Mouse (Mus musculus) central nervous system, embryonic 18 days (tissue): ENCODE measurements around the gene Olfr641. TPM values are rescaled to one million over a fixed set of nuclear protein-coding genes. Genes with fewer than 3 reads are reported as not detected.

Source experiments
- polyA plus RNA-seq: library from polyadenylated mRNA; depleted of rRNA; stranded (reverse); fragments of >200 nt; gene quantifications from 2 replicates; pipeline ENCODE4 v1.2.3, GENCODE M21; 2012; rRNA removed

Olfr641 gene
- not detected in 2 replicates for polyA plus RNA-seq

DNA sequence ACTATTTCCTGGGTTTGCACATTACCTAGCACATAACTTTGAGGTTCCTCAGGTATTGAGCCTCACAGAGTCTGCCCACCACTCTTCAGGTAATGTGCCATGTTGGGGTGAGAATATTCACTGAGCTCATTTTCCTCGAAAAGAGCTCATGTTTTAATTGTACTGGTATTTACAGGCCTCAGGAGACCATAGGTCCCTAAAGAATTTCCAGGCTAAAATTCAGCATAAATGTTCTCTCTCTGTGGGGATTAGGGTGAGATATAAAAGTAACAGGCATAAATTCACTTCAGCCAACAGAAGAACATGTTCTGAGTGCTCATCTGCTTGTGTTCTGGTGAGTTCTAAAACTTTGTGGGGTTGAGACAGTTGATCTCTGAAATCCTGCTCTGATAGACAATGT, at the start of gene Olfr641:
Gene Olfr641, plus strand, starts transcription at position 301 of the 400 bp plus-strand sequence.

DNA sequence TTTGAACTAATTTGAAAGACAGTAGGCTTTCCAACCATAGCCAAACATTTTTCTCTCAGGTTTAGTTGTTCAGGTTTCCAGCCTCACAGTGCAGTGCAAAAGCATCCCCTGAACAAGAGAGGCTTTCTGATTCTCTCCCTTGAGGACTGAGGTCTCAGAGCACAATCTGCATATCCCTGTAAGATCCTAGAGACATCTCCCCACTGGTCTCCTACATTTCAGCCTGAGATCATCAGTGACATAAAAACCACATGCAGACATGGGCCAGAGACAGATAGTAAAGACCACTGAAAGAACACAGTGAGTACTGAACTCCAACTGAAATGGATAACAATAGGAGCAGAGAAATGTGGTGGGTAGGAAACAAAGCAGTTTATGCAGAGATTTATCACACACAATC, 36.8 kb upstream of the Olfr641 start, which contains the start of gene Olfr638:
Gene Olfr638, plus strand, starts transcription at position 301 of the 400 bp plus-strand sequence.

DNA sequence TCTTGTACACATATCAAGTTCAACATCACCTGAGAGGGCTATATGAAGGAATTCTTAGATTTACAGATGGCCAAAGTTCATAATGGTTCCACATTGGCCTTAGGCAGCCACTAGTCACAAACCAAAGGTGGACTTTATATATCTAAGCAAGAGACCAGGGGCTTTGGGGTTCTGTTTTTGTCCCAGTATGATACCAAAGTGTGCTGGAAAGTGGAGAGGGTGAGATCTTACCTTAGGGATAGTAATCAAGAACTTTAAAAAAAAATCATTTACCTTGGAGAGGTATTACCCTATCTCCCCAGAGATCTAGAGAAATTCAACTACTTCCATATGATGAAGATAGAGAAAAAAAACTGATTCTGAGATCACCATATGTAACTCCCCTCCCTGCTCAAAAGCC, 18.0 kb upstream of the Olfr641 start, which contains the start of gene Olfr639:
Gene Olfr639, minus strand, starts transcription at position 101 of the 400 bp plus-strand sequence.

DNA sequence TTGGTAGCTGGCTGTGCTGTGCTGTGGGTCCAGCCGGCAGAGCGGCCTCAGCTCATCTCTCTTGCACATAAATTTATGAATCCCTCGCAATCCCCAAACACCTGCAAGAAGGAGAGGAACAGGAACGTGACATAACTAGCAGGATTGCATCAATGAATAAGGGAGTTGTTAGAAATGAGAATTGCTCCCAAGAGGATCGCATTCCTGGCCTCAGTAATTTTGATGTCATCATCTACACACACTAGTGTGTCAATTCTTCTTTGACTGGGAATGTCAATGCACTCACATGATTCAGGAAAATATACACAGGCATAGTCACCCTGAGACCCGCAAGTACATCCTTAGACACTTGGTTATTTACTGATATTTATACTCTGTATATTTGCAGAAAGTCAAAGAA, 9.8 kb upstream of the Olfr641 start, which contains the start of gene Olfr640:
Gene Olfr640, minus strand, starts transcription at position 101 of the 400 bp plus-strand sequence.

DNA sequence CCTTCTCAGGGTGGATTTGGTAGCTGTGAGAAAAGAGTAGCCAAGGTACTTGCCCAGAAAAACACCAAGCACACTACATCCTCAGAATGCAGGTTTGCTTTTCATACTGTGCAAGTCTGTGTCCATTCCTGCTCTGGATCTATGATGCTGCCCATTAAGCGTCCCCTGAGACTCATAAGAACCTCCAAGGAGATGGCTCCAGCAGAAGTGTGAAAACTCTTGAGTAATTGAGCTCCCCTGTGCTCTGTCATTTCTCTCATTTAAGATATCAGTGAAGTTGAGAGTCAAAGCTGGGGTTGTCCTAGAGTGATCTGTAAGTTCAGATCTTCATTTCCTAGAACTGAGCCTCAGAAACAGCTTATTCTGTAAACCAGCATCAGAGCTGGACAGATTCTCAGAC, 17.3 kb downstream of the Olfr641 start, which contains the start of gene Olfr642:
Gene Olfr642, minus strand, starts transcription at position 101 of the 400 bp plus-strand sequence.

DNA sequence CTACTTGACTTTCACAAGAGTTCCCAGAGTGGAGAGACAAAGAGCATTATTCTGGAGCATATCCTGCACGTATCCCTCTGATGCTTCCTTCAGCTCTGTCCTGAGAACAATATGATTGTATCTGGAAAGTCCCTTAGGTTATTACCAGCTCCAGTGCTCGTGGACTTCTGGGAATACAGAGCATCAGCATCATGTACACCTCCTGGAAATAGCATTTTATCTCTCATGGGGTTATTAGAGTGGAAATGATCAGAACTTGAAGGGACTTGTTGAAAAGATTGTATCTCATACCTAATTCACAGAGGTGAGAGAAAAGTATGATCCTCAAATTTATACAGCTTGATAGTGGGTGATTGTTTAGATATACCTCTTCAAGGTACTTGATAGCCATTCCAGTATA, 26.1 kb downstream of the Olfr641 start, which contains the start of gene 4930516K23Rik:
Gene 4930516K23Rik, minus strand, starts transcription at position 101 of the 400 bp plus-strand sequence.

DNA sequence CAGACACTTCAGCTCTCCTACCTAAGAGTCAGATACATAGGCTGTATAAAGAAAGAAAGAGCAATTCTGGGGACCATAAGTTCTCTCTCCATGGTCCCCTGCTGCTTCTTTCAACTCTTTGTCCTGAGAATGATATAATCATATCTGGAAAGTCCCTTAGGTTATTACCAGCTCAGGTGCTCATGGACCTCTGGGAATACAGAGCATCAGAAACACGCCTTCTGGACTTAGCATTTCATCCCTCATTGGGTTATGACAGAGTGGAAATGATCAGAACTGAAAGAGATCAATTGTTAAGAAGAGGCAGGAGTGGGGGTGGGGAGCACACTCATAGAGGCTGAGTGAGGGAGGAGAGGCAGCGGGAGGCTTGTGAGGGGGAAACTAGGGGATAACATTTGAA, 36.5 kb downstream of the Olfr641 start, which contains the start of gene Olfr644:
Gene Olfr644, minus strand, starts transcription at position 101 of the 400 bp plus-strand sequence.

DNA sequence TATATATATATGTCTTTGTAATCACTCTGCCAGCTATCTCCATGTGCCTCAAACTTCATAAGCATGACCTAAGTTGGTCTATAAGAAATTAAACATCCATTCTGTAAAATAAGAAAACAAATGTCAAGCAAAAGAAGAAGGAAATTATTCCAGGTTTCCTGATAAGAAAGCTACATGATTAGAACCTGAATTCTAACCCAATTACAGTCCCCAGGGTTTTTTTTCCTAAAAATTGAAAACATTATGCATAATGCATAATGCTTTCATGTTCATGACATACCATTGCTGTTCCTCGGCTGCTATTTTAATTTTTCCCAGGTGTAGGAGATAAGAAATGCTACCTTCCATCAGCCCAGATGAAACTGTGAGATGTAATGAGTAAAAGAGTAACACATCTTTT, 50.1 kb downstream of the Olfr641 start, which contains the start of gene Olfr645:
Gene Olfr645, minus strand, starts transcription at position 101 of the 400 bp plus-strand sequence.

Other genes with a start within 250 kb of the Olfr641 start
- gene Olfr67, start 243.6 kb upstream of the Olfr641 start, polyA plus RNA-seq = not detected in 2 replicates
- 211 and 248 TPM in 2 replicates for gene Hbb-bt, start 221.4 kb upstream of the Olfr641 start, polyA plus RNA-seq
- gene Hbb-bs, start 207.3 kb upstream of the Olfr641 start, polyA plus RNA-seq = 1,468 and 1,656 TPM in 2 replicates
- gene Hbb-bh2, start 194.9 kb upstream of the Olfr641 start, polyA plus RNA-seq = not detected in 2 replicates
- gene Hbb-bh1, start 192.3 kb upstream of the Olfr641 start, polyA plus RNA-seq = not detected in 2 replicates
- 1.0 and 1.8 TPM in 2 replicates for gene Hbb-y, start 182.2 kb upstream of the Olfr641 start, polyA plus RNA-seq
- gene Olfr66, start 149.2 kb upstream of the Olfr641 start, polyA plus RNA-seq = not detected in 2 replicates
- not detected in 2 replicates for gene Olfr64, start 141.0 kb upstream of the Olfr641 start, polyA plus RNA-seq
- not detected in 2 replicates for gene Olfr65, start 132.0 kb upstream of the Olfr641 start, polyA plus RNA-seq
- gene Olfr631, start 106.6 kb upstream of the Olfr641 start, polyA plus RNA-seq = not detected in 2 replicates
- 0.03 TPM in 1 of 2 replicates, not detected in the other for gene Olfr632, start 101.1 kb upstream of the Olfr641 start, polyA plus RNA-seq
- not detected in 2 replicates for gene Olfr633, start 91.0 kb upstream of the Olfr641 start, polyA plus RNA-seq
- gene Olfr635, start 64.3 kb upstream of the Olfr641 start, polyA plus RNA-seq = not detected in 2 replicates
- not detected in 2 replicates for gene Olfr638, start 36.7 kb upstream of the Olfr641 start, polyA plus RNA-seq
- 0.01 TPM in 1 of 2 replicates, not detected in the other for gene Olfr639, start 18.1 kb upstream of the Olfr641 start, polyA plus RNA-seq
- gene Olfr640, start 9.9 kb upstream of the Olfr641 start, polyA plus RNA-seq = not detected in 2 replicates
- not detected in 2 replicates for gene Olfr642, start 17.2 kb downstream of the Olfr641 start, polyA plus RNA-seq
- not detected in 2 replicates for gene 4930516K23Rik, start 26.0 kb downstream of the Olfr641 start, polyA plus RNA-seq
- not detected in 2 replicates for gene Olfr644, start 36.4 kb downstream of the Olfr641 start, polyA plus RNA-seq
- not detected in 2 replicates for gene Olfr645, start 50.0 kb downstream of the Olfr641 start, polyA plus RNA-seq
- not detected in 2 replicates for gene Olfr646, start 69.4 kb downstream of the Olfr641 start, polyA plus RNA-seq
- gene Ubqln5, start 94.4 kb downstream of the Olfr641 start, polyA plus RNA-seq = not detected in 2 replicates
- gene Olfr643, start 102.0 kb downstream of the Olfr641 start, polyA plus RNA-seq = not detected in 2 replicates
- not detected in 2 replicates for gene Ubqln3, start 107.8 kb downstream of the Olfr641 start, polyA plus RNA-seq
- not detected in 2 replicates for gene Ubqlnl, start 115.1 kb downstream of the Olfr641 start, polyA plus RNA-seq
- gene Olfm5, start 129.4 kb downstream of the Olfr641 start, polyA plus RNA-seq = 0.17 TPM in 1 of 2 replicates, not detected in the other
- 0.17 and 0.18 TPM in 2 replicates for gene Olfr648, start 147.9 kb downstream of the Olfr641 start, polyA plus RNA-seq
- gene Olfr649, start 160.5 kb downstream of the Olfr641 start, polyA plus RNA-seq = not detected in 2 replicates
- 0.39 and 0.59 TPM in 2 replicates for gene Trim6, start 183.3 kb downstream of the Olfr641 start, polyA plus RNA-seq
- gene Trim34a, start 209.0 kb downstream of the Olfr641 start, polyA plus RNA-seq = 2.1 and 3.1 TPM in 2 replicates